Mouse (Mus musculus): Measurements from ENCODE around the gene Tmem176b.
A peak's percentile ranks its signal among the peaks of the same experiment; 100 is the strongest.
"Not testable (repeated sequence)": the region's sequence is repeated elsewhere in the genome, so short reads cannot be mapped to it uniquely, and the experiment has no call there.

The Tmem176b gene

DNA sequence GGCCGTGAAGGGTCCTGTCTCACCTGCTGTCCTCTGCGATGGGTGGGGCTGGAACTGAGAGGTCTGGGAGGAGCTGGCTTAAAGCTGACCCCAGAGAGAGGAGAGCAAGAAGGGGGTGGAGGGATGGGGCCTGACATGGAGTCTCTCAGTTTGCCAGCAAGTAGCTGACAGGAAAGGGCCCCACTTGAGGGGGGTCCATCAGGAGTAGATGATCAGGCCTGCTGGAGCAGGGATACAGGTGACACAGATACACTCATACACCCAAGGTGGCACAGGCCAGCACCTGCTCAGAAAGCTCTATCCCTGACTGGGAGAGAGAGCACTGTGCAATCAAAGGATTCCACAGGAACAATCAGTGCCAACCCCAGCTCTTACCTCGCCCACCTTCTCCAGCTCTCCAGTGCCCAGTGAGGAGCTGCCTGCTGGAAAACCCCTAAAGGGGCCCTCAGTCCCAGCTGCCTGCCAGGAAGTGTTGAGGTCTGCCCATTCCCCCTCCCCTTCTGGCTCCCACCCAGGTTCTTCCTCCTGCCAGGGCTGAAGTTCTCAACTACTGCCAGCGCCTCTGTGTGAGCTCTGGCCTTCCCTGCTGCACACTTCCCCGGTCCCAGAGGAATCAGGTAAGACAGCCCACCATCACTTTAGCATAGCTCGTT, at the start of gene Tmem176b:
TSS of gene Tmem176b (minus strand) at position 524 of the 653 bp plus-strand sequence.
- DNase-seq = peak; percentile 57 to 70

DNA sequence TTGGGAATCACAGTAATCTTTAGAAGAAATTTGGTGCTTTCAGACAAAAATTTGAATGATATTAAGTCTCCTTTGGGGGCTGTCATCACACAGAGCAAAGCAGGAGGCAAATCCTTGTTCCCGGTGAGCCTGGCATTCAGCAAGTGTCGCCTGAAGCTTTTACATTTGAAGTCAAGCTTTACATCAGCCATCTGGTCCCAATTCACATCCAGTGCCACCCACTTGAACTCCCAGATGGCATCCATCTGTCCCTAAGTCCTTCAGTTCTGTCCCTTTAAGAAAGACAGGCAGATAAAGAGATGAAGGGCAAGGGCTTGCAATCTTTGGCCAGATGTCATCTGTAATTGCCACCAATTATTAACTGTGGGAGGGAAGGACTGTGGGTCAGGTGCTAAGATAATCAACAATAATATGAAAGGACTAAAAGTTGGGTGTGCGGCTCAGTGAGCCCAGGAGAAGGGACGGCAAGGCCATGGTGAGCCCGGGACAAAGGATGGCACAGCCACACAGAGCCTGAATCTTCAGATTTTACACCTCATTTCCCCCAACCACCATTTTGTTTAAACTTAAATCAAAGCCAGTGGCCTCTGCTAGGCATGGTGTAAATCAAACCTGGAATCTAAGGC, 35.3 kb upstream of the Tmem176b start:
- no peak for DNase-seq

DNA sequence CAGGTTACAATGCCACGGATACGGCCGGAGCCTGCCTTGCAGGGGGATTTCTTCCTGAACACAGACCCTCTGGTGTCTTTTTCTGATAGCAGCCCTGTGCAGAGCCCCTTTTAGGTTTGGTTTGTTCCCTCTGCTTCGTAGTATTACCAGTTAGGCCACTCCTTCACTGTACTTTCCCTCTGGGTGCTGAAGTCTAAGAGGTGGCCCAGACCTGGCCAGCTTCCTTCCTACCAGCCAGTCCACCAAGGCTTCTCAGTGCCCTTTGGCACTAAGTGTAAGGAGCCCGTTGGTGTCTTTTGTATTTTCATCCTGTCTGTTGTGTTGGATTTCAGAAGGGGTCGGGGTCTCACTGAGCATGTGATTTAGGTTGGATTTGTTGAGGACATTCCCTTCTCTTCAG, 34.2 kb upstream of the Tmem176b start:
- DNase-seq = no peak

DNA sequence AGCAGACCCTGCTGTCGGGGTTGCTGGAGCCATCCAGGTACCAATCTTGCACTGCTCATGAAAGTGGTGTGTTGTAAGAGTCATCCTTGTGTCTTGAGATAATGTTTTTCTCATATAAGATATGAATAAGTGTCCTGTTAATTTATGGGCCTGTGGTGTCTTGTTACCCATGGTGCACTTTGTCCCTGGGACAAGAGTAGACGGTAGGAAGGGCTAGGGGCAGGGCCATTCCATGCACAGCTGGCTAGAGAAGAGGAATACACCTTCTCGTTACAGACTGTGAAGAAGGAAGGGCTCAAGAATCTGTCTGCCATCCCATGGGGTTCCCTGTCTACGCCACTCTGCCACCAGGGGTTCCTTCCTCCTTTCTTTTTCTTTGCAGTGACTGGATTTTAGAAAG, 33.3 kb upstream of the Tmem176b start:
- DNase-seq = no peak

DNA sequence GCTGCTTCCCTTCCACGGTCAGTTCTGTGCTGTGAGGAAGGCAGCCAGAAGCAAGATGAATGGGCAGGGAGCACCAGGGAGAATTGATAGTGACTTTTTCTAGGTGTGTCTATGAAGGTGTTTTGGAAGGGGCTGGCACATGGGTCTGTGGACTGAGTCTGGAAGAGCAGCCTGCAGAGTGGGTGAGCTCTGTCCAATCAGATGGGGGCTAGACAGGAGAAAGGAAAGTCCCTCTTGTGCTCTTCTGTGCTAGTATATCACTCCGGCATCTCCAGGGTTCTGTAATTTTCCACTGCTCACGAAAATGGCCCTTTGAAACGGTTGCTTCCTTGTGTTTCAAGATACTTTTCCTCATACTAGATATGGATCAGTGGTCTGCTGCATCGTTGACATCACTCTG, 31.3 kb upstream of the Tmem176b start, which contains the start of gene Aoc1:
TSS of gene Aoc1 (plus strand) at position 301 of the 400 bp plus-strand sequence.
- DNase-seq = no peak

DNA sequence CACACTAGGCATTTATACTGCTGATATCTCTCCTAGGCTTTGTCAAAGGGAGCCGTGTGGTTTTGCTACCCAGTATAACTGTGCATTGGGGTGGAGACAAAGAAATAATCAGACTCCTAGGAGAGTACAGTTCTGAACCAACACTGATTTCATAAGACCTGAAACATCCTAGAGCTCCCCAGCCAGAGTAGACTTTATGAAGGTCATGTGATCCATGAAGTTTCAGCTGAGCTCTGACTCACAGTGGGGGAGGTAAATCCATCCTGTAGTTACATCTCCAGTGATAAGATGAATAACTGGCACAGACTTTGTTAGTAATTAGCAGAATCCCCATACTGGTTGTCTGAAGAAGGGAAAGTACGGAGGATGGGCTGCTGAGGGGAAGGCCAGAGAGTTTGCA, 28.5 kb upstream of the Tmem176b start:
- no peak for DNase-seq

DNA sequence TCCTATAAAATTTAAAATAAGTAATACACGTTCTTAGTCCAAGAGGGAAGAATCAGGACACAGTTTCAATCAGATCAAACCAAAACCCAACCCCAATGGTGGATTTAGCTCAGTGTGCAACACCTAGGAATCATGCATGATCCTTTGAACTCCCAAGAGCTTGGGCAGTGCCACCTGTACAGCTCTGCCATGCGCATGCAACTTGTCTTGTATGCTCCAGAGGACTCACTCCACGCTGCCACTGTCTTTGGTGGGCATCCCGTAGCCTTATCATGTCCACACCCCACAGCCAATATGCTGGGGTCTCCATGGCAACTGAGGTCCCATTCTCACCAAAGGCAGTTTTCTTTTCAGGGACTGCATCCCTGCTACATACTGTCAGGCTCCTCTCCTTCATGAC, 25.9 kb upstream of the Tmem176b start:
- no peak for DNase-seq

DNA sequence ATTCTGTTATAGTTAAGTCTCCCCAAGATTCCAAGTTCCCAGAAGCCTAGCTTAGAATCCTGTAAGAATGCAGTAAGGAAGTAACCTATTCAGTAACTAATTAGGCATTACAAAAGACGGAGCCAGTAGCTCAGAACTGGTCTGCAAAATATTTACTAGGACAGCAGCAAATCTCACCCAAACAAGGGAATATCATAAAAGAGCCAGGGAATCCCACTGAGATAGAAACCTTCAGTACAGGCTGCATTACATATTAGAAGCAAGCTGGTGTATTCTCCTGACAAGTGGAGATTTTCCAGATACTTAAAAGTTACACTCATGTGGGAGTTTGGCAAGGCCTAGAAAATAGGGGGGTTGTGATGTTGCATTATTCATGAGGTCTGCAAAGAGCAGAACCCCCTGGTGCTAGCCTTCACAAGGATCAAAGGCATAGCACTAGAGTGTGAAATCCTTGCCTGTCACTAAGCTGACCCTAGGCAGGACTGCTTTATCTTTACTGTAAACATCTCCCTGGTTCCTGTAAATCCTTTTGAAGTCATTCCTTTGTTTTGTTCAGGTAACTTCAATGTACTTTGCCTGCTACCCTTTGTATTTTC, 25.2 kb upstream of the Tmem176b start:
- not testable (repeated sequence) for DNase-seq

DNA sequence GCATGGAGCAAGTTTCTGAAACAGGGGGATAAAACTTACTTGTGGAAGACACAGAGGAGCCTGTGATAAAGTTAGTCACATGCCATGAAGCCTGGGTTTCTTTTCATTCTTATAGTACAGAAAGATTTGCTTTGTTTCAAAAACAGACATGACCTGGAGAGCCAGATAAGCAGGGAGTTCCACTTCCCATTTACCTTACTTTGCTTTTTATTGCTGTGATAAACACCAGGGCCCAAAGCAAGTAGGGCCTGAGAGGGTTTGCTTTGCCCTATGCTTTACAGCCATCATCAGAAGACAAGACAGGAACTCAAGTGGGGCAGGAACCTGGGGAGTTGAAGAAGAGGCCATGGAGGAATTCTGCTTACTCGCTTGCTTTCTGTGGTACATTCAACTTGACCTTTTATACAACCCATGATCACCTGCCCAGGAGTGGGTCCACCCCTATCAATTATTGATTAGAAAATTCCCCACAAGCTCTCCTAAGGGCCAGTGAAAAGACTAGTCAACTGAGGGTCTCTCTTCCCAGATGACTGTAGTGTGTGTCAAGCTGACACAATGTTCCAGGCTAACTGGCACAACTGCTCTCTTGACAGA, 24.0 kb upstream of the Tmem176b start:
- DNase-seq = no peak

DNA sequence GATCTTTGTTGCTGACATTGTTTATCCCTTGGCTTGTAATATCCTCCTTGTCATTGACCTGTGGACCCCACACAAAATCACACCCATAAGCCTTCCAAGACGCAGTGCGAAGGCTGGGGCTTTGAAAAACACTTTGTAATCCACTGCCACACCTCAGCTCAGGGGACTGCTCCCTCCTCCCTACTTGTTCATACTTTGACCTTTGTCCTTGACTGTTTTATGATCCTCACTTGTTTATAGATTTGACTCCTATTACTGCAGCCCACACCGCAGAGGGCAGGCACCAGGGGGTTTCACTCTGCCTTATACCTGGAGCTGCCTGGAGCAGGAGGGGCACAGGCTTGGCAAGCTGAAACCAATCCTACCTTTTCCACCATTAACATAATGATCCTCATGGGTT, 23.4 kb upstream of the Tmem176b start:
- DNase-seq = no peak

DNA sequence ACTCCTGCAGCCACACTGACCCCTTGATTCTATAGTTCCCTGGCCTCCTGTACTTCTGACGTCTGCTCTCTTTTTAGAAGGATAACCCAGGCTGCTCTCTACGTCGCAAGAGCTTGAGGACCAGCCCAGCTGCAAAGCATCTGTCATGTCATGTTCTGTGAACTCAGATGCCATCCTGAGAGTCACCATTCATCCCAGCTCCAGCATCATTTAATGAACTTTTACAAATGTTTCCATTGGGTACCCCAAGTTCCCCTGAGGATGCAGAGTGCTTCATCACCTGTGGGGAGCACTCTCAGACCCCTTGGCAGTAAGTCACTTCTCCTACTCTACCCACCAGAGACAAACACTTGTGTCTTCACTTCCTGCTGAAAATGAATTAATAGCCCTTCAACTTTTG, 22.9 kb upstream of the Tmem176b start:
- DNase-seq = no peak

DNA sequence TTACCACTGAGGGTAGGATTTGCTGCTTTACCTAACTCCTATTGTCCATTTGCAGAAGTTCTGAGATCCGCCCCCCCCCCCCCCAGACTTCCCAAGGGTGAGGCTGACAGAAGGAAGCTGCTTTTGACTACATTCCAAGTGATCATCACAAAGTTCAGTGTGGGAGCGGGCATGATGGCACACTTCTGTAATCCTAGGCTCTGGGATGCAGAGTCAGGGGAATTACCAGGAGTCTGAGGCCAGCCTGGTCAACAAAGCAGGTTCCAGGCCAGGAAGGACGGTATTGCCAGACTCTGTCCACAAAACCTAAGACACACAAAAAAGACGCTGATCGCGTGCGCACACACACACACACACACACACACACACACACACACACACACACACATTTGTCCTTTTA, 22.2 kb upstream of the Tmem176b start:
- no peak for DNase-seq

DNA sequence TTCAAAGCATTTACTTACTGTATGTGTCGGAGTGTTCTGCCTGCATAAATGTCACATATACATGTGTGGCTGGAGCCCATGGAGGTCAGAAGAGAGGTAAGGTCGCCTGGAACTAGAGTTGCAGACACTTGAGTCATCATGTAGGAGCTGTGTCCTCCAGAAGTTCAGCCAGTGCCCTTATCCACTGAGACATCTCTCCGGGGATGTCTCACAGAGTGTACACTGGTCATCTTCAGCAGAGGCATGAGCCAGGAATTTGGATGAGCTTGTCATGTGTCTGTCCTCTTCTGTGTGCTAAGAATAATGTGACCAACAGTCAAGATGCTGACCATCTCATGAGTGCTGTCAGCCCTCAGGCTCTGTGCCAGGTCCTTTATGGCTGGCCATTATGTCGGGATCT, 21.5 kb upstream of the Tmem176b start:
- no peak for DNase-seq

DNA sequence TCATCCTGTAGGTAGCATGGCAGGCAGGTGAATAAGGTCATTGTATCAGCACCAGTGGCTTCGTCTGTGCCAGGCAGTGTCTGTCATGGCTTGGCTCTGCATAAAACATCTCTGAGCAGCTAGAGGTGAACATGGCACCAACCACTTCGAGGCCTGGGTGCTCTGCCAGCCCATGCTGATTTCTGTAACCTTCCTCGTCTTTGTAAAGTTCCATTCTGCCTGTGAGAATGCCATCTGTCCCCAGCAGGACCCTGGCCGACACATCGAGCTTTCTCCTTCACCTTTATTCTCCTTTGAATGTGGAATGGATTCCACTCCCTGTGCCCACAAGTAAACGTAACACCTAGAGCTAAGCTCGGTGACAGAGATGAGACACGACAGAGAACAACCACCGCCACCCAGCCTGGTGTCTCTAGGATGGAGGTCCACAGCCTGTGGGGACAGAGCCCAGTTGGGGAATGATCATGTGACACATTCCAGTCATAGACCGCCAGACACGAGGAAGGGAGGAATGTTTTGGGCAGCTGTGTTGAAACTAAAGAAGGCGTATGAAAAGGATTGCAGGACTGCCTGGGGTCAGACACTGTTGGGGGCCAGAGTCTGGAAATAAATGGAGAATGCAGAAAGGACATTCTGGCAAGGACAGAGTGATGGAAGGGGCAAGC, 20.5 kb upstream of the Tmem176b start:
- no peak for DNase-seq

DNA sequence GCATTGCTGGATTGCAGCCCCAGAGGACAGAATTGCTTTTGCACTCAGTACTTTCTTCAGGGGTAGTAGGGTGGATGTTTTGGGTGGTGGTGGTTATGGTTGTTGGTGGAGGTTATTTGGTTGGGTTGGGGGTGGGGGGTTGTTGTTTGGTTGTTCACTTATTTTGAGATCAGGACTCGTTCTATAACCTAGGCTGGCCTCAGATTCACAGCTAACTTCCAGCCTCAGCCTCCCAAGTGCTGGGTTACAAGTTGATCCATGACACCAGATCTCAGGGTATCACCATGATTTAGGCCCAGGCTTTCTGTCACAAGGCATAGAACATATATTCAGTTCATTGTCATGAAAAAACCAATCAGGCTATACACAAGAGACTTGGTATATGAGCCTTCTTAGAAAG, 19.6 kb upstream of the Tmem176b start:
- no peak for DNase-seq

DNA sequence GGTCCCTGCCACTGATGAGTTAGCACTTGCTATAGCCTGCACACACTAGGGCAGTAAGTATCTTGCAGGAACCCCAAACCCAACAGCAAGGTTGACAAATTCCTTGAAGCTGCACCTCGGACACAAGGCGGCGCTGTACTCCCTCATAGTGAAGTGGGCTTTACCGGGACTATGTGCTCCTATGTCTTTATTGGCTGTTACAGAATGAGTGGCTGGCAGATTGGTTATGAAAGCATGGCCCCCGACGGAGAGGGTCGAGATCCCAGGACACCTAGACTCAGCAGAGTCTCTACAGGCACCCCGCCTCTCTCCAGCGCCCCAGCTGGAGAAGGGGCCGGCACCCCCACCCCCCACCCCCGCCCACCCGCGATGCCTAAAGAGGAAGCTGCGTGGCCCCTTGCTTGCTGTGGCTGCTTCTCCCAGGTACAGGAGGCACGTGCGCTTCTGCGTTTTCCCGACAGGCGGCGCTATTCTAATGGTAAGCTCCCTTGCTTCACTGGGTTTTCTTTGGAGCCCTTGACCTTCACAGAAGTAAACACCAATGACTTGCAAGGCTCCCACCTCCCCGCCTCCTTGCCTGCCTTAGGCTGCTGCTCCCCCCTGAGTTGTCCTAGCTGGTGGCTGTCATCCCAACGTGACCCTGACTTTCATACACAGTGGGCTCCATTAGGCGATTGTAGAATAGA, 19.0 kb upstream of the Tmem176b start:
- DNase-seq = peak; percentile 64

DNA sequence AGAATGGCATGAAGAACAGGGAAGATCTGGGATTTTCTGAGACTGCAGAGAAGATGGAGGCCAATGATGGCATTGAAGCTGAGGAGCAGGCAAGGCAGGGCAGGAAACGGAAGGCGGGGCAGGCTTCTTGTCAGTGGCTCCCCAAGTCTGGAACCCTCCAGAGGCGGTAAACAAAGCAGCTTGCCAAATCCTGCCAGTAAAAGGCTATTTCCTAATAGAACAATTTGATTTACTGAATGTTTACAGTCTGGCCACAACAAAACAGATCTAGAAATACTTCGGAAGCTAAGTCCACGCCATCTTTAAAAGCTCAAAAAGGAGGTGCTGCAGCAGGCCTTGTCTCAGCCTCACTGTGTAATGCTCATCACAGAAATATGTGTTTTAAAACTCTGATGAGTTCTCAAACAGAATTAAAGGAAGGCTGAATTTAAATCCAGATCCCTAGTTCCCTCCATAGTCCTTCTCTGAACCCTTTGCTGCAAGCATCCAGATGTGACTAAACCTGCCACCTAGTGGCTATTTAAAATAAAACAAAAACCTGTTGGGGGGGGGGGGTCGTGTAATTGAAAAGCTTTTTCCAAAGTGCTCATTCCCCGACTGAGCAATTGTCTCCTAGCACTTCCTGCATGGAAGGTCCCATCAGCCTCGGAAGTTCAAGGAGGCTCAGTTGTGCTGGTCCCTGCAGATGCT, 16.5 kb upstream of the Tmem176b start:
- no peak for DNase-seq

DNA sequence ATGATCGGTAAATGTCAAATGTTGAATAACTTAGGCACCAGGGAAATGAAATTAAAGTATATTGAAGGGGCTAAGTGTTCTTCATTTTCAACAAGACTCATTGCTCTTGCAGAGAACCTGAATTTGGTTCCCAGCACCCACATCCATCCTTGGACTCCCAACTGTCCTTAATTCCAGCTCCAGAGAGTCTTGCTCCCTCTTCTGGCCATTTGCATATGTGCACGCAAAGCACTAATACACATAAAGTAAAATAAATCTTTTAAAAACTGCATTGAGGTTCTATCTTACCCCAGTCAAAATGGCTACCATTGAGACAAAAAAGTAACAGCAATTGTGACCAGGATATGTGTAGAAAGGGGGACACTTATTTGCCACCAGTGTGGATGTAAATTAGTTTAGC, 12.9 kb upstream of the Tmem176b start:
- no peak for DNase-seq

DNA sequence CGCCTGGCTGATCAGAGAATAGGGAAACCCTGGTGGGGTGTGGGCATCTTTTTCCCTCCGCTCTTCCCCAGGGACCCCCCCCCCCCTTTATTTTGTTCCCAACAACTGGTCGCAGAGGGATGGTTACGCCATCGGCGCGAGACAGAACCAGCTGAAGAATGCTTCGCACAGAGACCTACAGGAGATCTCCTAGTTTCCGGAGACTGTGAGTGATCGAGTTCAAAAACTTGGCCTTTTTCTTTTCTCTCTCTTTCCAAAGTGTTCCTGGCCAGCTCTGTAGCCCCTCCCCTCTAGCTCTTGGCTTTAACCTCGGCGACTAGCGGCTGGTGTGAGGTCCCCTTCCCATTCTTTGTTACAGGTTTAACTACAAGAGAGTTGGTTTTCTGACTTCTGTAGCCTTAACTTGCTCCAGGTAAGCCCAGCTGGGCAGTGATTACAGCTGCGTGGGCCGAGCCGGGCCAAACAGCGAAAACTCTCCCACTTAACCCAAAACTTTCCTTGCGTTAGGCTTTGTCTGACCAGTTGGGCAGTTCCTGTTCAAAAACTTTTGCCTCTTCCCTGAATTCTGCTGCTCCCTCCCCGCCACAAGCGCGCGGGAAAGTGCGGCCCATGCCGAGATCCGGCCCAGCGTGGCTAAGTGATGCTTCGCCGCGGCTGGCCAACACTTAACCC, 10.7 kb upstream of the Tmem176b start:
- no peak for DNase-seq

DNA sequence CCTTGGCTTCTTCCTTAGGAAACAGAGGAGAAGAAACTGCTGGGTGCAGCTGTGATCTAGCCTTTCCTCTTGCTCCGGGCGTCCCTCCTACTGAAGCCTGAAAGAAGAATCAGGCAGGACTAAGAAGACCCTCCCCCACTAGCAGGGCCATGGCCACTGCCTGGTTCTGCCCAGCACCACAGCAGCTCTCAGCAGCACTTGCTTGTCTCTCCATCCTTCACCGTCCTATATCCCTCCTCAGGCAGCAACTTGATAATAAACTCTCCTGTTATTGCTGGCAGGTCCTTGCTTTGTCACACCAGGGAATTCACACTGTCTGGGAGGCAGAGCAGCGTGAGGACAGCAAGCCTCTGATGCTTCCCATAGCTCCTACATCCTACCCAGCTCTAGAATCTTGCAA, 3.8 kb upstream of the Tmem176b start:
- no peak for DNase-seq

DNA sequence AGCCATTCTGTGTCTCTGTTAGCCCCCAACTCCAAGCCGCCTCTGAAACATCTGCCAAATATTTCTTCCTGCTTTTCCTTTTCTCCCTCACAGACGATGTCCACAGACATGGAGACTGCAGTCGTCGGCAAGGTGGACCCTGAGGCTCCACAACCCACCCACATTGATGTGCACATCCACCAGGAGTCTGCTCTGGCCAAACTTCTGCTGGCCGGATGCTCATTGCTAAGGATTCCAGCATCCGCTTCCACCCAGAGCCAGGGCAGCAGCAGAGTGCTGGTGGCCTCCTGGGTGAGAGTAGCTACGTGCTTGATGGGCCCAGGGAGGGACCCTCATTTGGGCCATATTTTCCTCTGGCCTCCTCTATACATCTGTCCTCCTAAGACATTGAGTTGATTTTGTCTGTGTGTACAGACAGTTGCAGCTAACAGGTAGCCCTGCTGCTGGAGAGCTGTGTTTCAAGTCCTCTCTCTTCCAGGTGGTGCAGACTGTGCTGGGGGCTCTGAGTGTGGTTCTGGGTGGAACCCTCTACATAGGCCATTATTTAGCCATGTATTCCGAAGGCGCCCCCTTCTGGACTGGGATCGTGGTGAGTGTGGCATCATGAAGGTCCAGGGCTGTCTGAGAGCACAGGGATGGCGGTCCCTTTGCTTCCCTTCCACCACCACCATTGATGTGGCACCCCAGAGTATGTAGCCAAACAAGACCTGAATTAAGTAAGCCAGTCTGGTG, 981 bp upstream of the Tmem176b start:
- peak; percentile 37 to 50 for DNase-seq

All from thymus, postnatal 36 days (tissue).